Mouse (Mus musculus): ENCODE data around the gene Slc37a1. TPM values are rescaled to one million over a fixed set of nuclear protein-coding genes. Genes with fewer than 3 reads are reported as not detected.
A peak's percentile ranks its signal among the peaks of the same experiment; 100 is the strongest.

Slc37a1 gene
- polyA plus RNA-seq, 1 experiment from 2014 or later: 21.1 TPM

DNA sequence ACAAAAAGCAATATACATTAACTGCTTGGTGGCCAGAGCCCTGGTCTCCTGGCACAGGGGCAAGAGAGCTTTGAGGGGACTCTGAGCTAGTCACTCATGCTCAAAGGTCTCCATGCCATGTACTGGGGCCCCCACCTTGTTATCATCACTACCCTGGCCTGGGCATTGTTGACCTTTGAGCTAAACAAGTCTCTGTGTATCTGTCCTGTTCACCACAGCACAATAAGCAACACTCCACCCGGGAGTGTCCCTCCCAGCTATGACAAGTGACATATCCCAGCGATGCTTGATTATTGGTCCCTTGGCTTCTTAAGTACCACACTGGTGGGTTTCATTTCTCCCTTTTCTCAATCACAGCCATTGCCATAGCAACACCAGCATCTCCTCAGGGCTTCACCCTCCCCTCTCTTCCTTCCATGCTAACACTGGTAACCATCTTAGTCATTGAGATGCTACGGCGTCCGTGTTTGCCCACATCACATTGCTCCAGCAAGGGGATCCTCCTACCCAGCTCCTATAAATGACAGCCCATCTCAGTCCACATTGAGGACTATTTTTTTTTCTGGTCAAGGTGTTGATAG, 79.1 kb downstream of the Slc37a1 start:
- H3K9me3 ChIP-seq (ENCODE audit: control insufficient read depth, low read length): no peaks in the 10 kb centered on the region
- no peak overlapping the region for H3K4me2 ChIP-seq (ENCODE audit: low read depth, low read length)
- no peaks in the 10 kb centered on the region for H3K4me1 ChIP-seq (ENCODE audit: control insufficient read depth, insufficient read depth, low read length)
- no peaks in the 10 kb centered on the region for H3K27me3 ChIP-seq (replicated peaks; ENCODE audit: control insufficient read depth, insufficient read depth, low read length)
- H3K4me3 ChIP-seq (ENCODE audit: low read length): no peak overlapping the region
- no peaks in the 10 kb centered on the region for H3K36me3 ChIP-seq (ENCODE audit: control insufficient read depth, insufficient read depth, low read length)
- H3K9ac ChIP-seq (ENCODE audit: low read depth, low read length): no peak overlapping the region
- WGBS: 81% methylated on average over 5 of the region's 5 CpGs
- no peak for ATAC-seq
- no peak overlapping the region for H3K27ac ChIP-seq (ENCODE audit: low read length)

- H3K9ac ChIP-seq (ENCODE audit: low read depth, low read length): no peak overlapping the region
- no peak overlapping the region for H3K4me2 ChIP-seq (ENCODE audit: low read depth, low read length)
- ATAC-seq: no peak
- WGBS: 89% methylated on average over 2 of the region's 2 CpGs
- H3K4me1 ChIP-seq (ENCODE audit: control insufficient read depth, insufficient read depth, low read length): no peaks in the 10 kb centered on the region
- no peak overlapping the region for H3K4me3 ChIP-seq (ENCODE audit: low read length)
- no peaks in the 10 kb centered on the region for H3K36me3 ChIP-seq (ENCODE audit: control insufficient read depth, insufficient read depth, low read length)
- H3K27ac ChIP-seq (ENCODE audit: low read length): no peak overlapping the region
- H3K27me3 ChIP-seq (replicated peaks; ENCODE audit: control insufficient read depth, insufficient read depth, low read length): no peaks in the 10 kb centered on the region
- no peaks in the 10 kb centered on the region for H3K9me3 ChIP-seq (ENCODE audit: control insufficient read depth, low read length)
Measured at GRCm38 (mm10) chr17:31370221-31370620, 83.6 kb downstream of the Slc37a1 start.

DNA sequence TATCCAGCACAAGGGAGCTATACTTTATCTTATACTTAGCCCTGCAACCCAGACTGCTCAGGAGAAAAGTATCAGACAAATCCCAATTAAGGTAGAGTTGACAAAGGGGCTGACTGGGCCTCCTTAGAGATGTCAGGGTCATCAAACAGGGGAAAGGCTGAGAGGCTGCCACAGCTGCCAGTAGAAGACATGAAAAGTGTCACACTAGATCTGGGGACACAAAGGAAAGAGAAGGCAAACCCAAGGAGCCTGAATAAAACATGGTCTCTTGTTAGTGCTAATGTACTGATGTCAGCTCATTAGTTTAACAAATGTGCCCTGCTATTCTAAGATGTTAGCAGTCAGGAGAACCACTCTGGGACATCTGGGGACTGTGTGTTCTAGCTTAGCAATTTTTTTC, 84.3 kb downstream of the Slc37a1 start:
- no peak overlapping the region for H3K9ac ChIP-seq (ENCODE audit: low read depth, low read length)
- no peak for ATAC-seq
- H3K36me3 ChIP-seq (ENCODE audit: control insufficient read depth, insufficient read depth, low read length): no peaks in the 10 kb centered on the region
- H3K9me3 ChIP-seq (ENCODE audit: control insufficient read depth, low read length): no peaks in the 10 kb centered on the region
- no peaks in the 10 kb centered on the region for H3K4me1 ChIP-seq (ENCODE audit: control insufficient read depth, insufficient read depth, low read length)
- no peak overlapping the region for H3K27ac ChIP-seq (ENCODE audit: low read length)
- H3K4me2 ChIP-seq (ENCODE audit: low read depth, low read length): no peak overlapping the region
- no peaks in the 10 kb centered on the region for H3K27me3 ChIP-seq (replicated peaks; ENCODE audit: control insufficient read depth, insufficient read depth, low read length)
- H3K4me3 ChIP-seq (ENCODE audit: low read length): no peak overlapping the region

DNA sequence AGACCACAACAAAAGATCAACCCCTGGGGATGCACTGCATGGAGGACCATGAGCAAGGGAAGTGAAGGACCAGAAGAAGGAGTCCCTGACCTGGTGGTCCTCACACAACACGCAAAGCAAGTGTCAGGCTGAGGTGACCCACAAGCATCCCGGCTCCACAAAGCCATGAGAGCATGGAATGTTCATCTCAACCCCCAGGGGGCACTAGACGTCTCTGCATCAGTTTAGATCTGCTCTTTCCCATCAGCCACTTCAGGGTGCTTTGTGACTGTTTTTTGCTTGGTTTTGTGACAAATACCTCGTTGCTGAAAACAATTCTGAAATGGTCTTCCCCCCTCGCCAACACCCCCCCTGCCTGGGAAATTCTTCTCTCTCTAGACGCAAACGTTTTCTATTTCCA, 91.4 kb downstream of the Slc37a1 start:
- no peak overlapping the region for H3K4me2 ChIP-seq (ENCODE audit: low read depth, low read length)
- 0 out of 2 replicates have a peak overlapping the region, but pooled peaks have one; percentile 4 for H3K9ac ChIP-seq (ENCODE audit: low read depth, low read length)
- H3K27ac ChIP-seq (ENCODE audit: low read length): no peak overlapping the region
- WGBS: 14% methylated on average over 7 of the region's 7 CpGs
- no peak for ATAC-seq
- no peaks in the 10 kb centered on the region for H3K9me3 ChIP-seq (ENCODE audit: control insufficient read depth, low read length)
- no peaks in the 10 kb centered on the region for H3K36me3 ChIP-seq (ENCODE audit: control insufficient read depth, insufficient read depth, low read length)
- H3K4me3 ChIP-seq (ENCODE audit: low read length): no peak overlapping the region
- peaks cover 8% of the 10 kb centered on the region; the same call in 1 of the 2 replicates for H3K4me1 ChIP-seq (ENCODE audit: control insufficient read depth, insufficient read depth, low read length)
- H3K27me3 ChIP-seq (replicated peaks; ENCODE audit: control insufficient read depth, insufficient read depth, low read length): no peaks in the 10 kb centered on the region

GRCm38 (mm10) chr17:31378361-31378761, 91.8 kb downstream of the Slc37a1 start:
- no peak overlapping the region for H3K4me3 ChIP-seq (ENCODE audit: low read length)
- no peak overlapping the region for H3K27ac ChIP-seq (ENCODE audit: low read length)
- H3K4me1 ChIP-seq (ENCODE audit: control insufficient read depth, insufficient read depth, low read length): peaks cover 8% of the 10 kb centered on the region; the same call in 1 of the 2 replicates
- no peaks in the 10 kb centered on the region for H3K36me3 ChIP-seq (ENCODE audit: control insufficient read depth, insufficient read depth, low read length)
- ATAC-seq: no peak
- 0 out of 2 replicates have a peak overlapping the region, but pooled peaks have one; percentile 4 for H3K9ac ChIP-seq (ENCODE audit: low read depth, low read length)
- H3K27me3 ChIP-seq (replicated peaks; ENCODE audit: control insufficient read depth, insufficient read depth, low read length): no peaks in the 10 kb centered on the region
- 64% methylated on average over 10 of the region's 10 CpGs for WGBS
- no peaks in the 10 kb centered on the region for H3K9me3 ChIP-seq (ENCODE audit: control insufficient read depth, low read length)
- H3K4me2 ChIP-seq (ENCODE audit: low read depth, low read length): no peak overlapping the region

DNA sequence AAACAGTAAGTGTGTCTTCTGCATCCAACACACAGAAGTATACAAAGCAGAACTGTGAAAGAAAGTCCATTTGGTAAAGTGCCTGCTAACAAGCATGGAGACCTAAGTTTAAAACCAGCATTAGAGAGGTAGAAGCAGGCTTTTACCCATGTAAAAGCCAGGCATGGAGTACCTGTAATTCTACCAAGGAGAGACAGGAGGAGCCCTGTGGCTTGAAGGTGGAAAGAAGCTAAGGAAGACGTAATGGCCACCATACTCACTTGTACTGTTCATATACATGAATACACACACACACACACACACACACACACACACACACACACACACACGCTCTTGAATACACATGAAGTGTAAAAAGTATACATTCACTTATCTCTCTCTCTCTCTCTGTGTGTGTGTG, 92.5 kb downstream of the Slc37a1 start:
- H3K4me3 ChIP-seq (ENCODE audit: low read length): no peak overlapping the region
- H3K27ac ChIP-seq (ENCODE audit: low read length): no peak overlapping the region
- H3K4me2 ChIP-seq (ENCODE audit: low read depth, low read length): no peak overlapping the region
- no peak for ATAC-seq
- 71% methylated on average over 2 of the region's 2 CpGs for WGBS
- no peaks in the 10 kb centered on the region for H3K9me3 ChIP-seq (ENCODE audit: control insufficient read depth, low read length)
- no peak overlapping the region for H3K9ac ChIP-seq (ENCODE audit: low read depth, low read length)
- H3K36me3 ChIP-seq (ENCODE audit: control insufficient read depth, insufficient read depth, low read length): no peaks in the 10 kb centered on the region
- no peaks in the 10 kb centered on the region for H3K27me3 ChIP-seq (replicated peaks; ENCODE audit: control insufficient read depth, insufficient read depth, low read length)
- peaks cover 8% of the 10 kb centered on the region; the same call in 1 of the 2 replicates for H3K4me1 ChIP-seq (ENCODE audit: control insufficient read depth, insufficient read depth, low read length)

GRCm38 (mm10) chr17:31379863-31380262, 93.3 kb downstream of the Slc37a1 start:
- Histone ChIP-seq H3K27ac (ENCODE audit: low read length) (peak overlapping the region; percentile 47; the same call in 1 of the 2 replicates), H3K9ac (ENCODE audit: low read depth, low read length) (no peak overlapping the region), H3K36me3 (ENCODE audit: control insufficient read depth, insufficient read depth, low read length) (no peaks in the 10 kb centered on the region), H3K9me3 (ENCODE audit: control insufficient read depth, low read length) (no peaks in the 10 kb centered on the region), H3K4me1 (ENCODE audit: control insufficient read depth, insufficient read depth, low read length) (peaks cover 14% of the 10 kb centered on the region), H3K4me3 (ENCODE audit: low read length) (no peak overlapping the region), H3K27me3 (replicated peaks; ENCODE audit: control insufficient read depth, insufficient read depth, low read length) (no peaks in the 10 kb centered on the region), H3K4me2 (ENCODE audit: low read depth, low read length) (no peak overlapping the region)
- ATAC-seq: 0 out of 2 replicates have a peak, but pooled peaks have one; percentile 35
- 46% methylated on average over 8 of the region's 8 CpGs for WGBS

GRCm38 (mm10) chr17:31383320-31383719, 96.7 kb downstream of the Slc37a1 start:
- H3K27ac ChIP-seq (ENCODE audit: low read length): no peak overlapping the region
- 0 out of 2 replicates have a peak, but pooled peaks have one; percentile 16 for ATAC-seq
- H3K4me3 ChIP-seq (ENCODE audit: low read length): no peak overlapping the region
- no peaks in the 10 kb centered on the region for H3K36me3 ChIP-seq (ENCODE audit: control insufficient read depth, insufficient read depth, low read length)
- no peaks in the 10 kb centered on the region for H3K9me3 ChIP-seq (ENCODE audit: control insufficient read depth, low read length)
- H3K4me1 ChIP-seq (ENCODE audit: control insufficient read depth, insufficient read depth, low read length): peaks cover 36% of the 10 kb centered on the region
- no peak overlapping the region for H3K9ac ChIP-seq (ENCODE audit: low read depth, low read length)
- no peaks in the 10 kb centered on the region for H3K27me3 ChIP-seq (replicated peaks; ENCODE audit: control insufficient read depth, insufficient read depth, low read length)
- no peak overlapping the region for H3K4me2 ChIP-seq (ENCODE audit: low read depth, low read length)
- 53% methylated on average over 6 of the region's 6 CpGs for WGBS

- ATAC-seq: peak; percentile 20
Measured at GRCm38 (mm10) chr17:31384968-31385627, 98.5 kb downstream of the Slc37a1 start.

More at GRCm38 (mm10) chr17:31384968-31385627, 98.5 kb downstream of the Slc37a1 start:
- 19% methylated on average over 8 of the region's 8 CpGs for WGBS
- no peaks in the 10 kb centered on the region for H3K36me3 ChIP-seq (ENCODE audit: control insufficient read depth, insufficient read depth, low read length)
- peaks cover 50% of the 10 kb centered on the region for H3K4me1 ChIP-seq (ENCODE audit: control insufficient read depth, insufficient read depth, low read length)
- H3K4me3 ChIP-seq (ENCODE audit: low read length): no peak overlapping the region
- H3K27ac ChIP-seq (ENCODE audit: low read length): peak overlapping the region; percentile 38
- H3K4me2 ChIP-seq (ENCODE audit: low read depth, low read length): no peak overlapping the region
- no peaks in the 10 kb centered on the region for H3K9me3 ChIP-seq (ENCODE audit: control insufficient read depth, low read length)
- H3K9ac ChIP-seq (ENCODE audit: low read depth, low read length): no peak overlapping the region
- H3K27me3 ChIP-seq (replicated peaks; ENCODE audit: control insufficient read depth, insufficient read depth, low read length): no peaks in the 10 kb centered on the region
